Mouse (Mus musculus) erythroblast, embryonic 14.5 days (primary cell): ENCODE measurements around the gene Tcte2.

Experiments used
- GATA1 ChIP-seq: IDR thresholded peaks from 2 replicates; pipeline ENCODE4 v1.6.1; 2012; ENCODE audit warnings: low read length, inconsistent platforms, mixed read lengths
- TAL1 ChIP-seq: IDR thresholded peaks from 3 replicates; pipeline ENCODE4 v1.6.1; 2012; ENCODE audit warnings: low read length, inconsistent platforms, mixed read lengths

GRCm38 (mm10) chr17:13738916-13739315 is 22.7 kb downstream of the Tcte2 start:
- TF ChIP-seq TAL1: no peak
- TF ChIP-seq GATA1: no peak
